Mouse (Mus musculus) heart, adult 2 months (tissue): Measurements from ENCODE around the gene Palld. TPM values are rescaled to one million over a fixed set of nuclear protein-coding genes. Genes with fewer than 3 reads are reported as not detected.

ENCODE experiments used
- DNase-seq, 2 experiments: peaks; one replicate each; pipeline ENCODE4 v3.0.0; 2021
- H3K27ac ChIP-seq: fragments of 200-600 bp; 2 replicates; pipeline ENCODE4 v1.8.1; 2022
- H3K27me3 ChIP-seq: fragments of 200-500 bp; 2 replicates; pipeline ENCODE4 v1.6.1; 2012; ENCODE audit warnings: mild to moderate bottlenecking, low read length, inconsistent platforms, mixed read lengths; ENCODE audit not compliant: control insufficient read depth, insufficient read depth
- H3K36me3 ChIP-seq: fragments of 200-500 bp; 2 replicates; pipeline ENCODE4 v1.6.1; 2012; ENCODE audit warnings: low read length, inconsistent platforms; ENCODE audit not compliant: control insufficient read depth, insufficient read depth
- H3K4me1 ChIP-seq: fragments of 200-500 bp; 2 replicates; pipeline ENCODE4 v1.6.1; 2011; ENCODE audit warnings: low read length; ENCODE audit not compliant: control insufficient read depth, insufficient read depth
- H3K4me3 ChIP-seq: fragments of 200-600 bp; 2 replicates; pipeline ENCODE4 v1.8.1; 2022
- H3K79me2 ChIP-seq: fragments of 200-500 bp; replicated peaks from 2 replicates; pipeline ENCODE4 v1.6.1; 2012; ENCODE audit warnings: mild to moderate bottlenecking, inconsistent platforms, low read length, moderate library complexity, mixed read lengths; ENCODE audit not compliant: control insufficient read depth, insufficient read depth
- H3K9ac ChIP-seq: fragments of 200-500 bp; 2 replicates; pipeline ENCODE4 v1.6.1; 2012; ENCODE audit warnings: low read depth, mild to moderate bottlenecking, control low read depth, inconsistent platforms, low read length, mixed read lengths
- CTCF ChIP-seq: fragments of 200-600 bp; IDR thresholded peaks from 2 replicates; pipeline ENCODE4 v1.8.1; 2022; ENCODE audit warnings: antibody characterized with exemption, mild to moderate bottlenecking, moderate library complexity
- EP300 ChIP-seq: fragments of 200-500 bp; IDR thresholded peaks from 2 replicates; pipeline ENCODE4 v1.6.1; 2011; ENCODE audit warnings: low read depth, low read length, control low read depth; ENCODE audit not compliant: insufficient read depth
- POLR2A ChIP-seq: fragments of 200-500 bp; IDR thresholded peaks from 2 replicates; pipeline ENCODE4 v1.6.1; 2011; ENCODE audit warnings: mild to moderate bottlenecking, low read depth, low read length, control low read depth; ENCODE audit not compliant: insufficient read depth
- WGBS: fragments of 180-500 bp; shearing (Covaris S2); methylation state at CpG from one replicate; pipeline ENCODE4 v1.1.7; 2018; 5-methylcytosine and 5-hydroxymethylcytosine counted together
- intact Hi-C: fragments of 180-260 bp; cut with DNase I; formaldehyde crosslinking; loops from one replicate; pipeline ENCODE4 v1.15.1; 2025
- polyA plus RNA-seq: library from polyadenylated mRNA; depleted of rRNA; stranded (reverse); fragments of >200 nt; gene quantifications from 2 replicates; pipeline ENCODE4 v1.2.3, GENCODE M21; 2012
- total RNA-seq, 2 experiments: library from RNA; stranded (reverse); gene quantifications; 2 replicates each; pipeline ENCODE4 v1.2.3; 2021

The Palld gene
- total and polyA plus RNA-seq, 3 experiments, result 60.3 to 188 (median 169) TPM

- H3K27ac ChIP-seq, result peak overlapping the region; percentile 70
- no peak overlapping the region for H3K4me3 ChIP-seq
- H3K9ac ChIP-seq, result no peak overlapping the region
These were observed 285.4 kb downstream of the Palld start for GRCm38 (mm10) chr8:61617049-61617448.

DNA sequence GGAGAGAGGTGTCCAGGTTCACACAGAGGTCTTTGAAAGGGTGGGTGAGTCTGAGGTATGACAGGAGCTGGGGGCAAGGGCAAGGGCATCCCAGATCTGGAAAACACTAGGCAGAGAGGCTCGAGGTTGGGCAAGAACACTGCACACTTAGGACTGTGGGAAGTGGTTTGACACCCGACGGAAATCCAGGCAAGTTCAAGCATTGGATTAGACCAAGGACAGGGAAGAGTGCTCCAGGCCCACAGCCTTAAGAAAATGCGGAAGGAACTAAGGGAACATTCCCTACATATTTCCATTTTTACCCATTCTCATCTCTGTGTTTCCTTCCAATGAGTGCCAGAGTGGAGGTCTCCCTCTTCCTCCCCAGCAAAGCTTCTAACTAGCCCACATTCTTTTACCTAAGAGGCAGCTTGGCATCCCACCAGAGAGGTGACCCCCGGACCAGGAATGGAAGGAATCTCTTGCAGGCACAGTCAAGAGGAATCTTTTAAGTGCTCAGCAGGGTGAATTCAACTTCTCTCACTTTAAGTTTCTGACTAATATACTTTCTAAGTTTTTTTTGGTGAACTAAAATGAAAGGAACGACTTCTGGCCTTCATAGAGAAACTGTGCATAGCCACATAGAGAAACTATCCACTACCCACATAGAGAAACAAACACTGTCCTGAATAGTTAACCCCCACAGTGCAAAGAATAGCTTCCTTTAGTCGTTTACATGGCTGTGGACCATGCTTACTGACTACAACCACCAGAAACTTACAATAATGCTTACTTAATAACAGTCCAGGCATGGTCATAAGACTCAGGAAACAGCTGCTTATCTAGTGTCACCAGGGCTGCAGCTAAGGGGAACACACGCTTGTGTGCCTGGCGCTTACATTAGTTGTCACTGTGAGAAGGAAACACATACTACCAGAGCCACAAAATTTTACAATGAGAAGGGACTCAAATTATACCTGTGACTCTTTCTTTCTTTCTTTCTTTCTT is 286.5 kb downstream of the Palld start:
- 44% methylated on average over 9 of the region's 9 CpGs for WGBS
- intact Hi-C loops, result loop anchor here (5.0 kb wide), 3 partner anchors 44 to 66 kb away; no protein-coding TSS in a partner anchor
- no peaks in the 10 kb centered on the region for H3K27me3 ChIP-seq

More at GRCm38 (mm10) chr8:61617049-61617448, 285.4 kb downstream of the Palld start:
- peaks cover 10% of the 10 kb centered on the region; the same call in 1 of the 2 replicates for H3K36me3 ChIP-seq
- intact Hi-C loops, result loop anchor here (5.0 kb wide), 3 partner anchors 45 to 65 kb away; no protein-coding TSS in a partner anchor
- no peaks in the 10 kb centered on the region for H3K27me3 ChIP-seq
- H3K4me1 ChIP-seq, result peaks cover 7% of the 10 kb centered on the region
- WGBS, result 79% methylated on average over 3 of the region's 3 CpGs
- no peaks in the 10 kb centered on the region for H3K79me2 ChIP-seq
- TF ChIP-seq EP300 (no peak), CTCF (no peak), POLR2A (no peak)
- no peak for DNase-seq

DNA sequence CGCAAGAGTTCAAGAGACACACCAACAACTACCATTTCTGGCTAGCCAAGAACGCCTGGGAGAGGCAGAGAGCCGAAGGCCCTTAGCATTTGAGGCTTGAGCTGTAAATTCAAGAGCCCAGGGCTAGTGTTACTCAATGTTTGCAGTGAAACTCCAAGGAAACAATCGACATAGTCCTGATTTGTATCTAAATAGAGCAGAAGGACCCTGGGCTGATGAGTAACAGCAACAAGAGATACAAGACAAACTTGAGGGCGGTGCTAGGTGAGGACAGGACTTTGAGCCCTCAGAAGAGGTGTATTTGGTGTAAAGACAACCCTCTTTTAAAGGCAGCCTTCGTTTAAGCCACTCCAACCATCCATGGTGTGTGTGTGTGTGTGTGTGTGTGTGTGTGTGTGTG is 290.7 kb downstream of the Palld start:
- Histone ChIP-seq H3K9ac (no peak overlapping the region), H3K27ac (no peak overlapping the region; the same call in 1 of the 2 replicates), H3K4me1 (peaks cover 4% of the 10 kb centered on the region), H3K36me3 (peaks cover 9% of the 10 kb centered on the region), H3K27me3 (no peaks in the 10 kb centered on the region), H3K4me3 (no peak overlapping the region), H3K79me2 (no peaks in the 10 kb centered on the region)
- WGBS, result 82% methylated on average over 6 of the region's 6 CpGs
- DNase-seq, result no peak
- intact Hi-C loops, result no loop called here
- TF ChIP-seq CTCF (no peak), EP300 (no peak)

More for the DNA sequence above, 286.5 kb downstream of the Palld start:
- peak overlapping the region; percentile 70 for H3K27ac ChIP-seq
- no peak overlapping the region for H3K4me3 ChIP-seq
- no peak for DNase-seq
- TF ChIP-seq EP300 (peak; percentile 84; the same call in 1 of the 2 replicates), CTCF (no peak), POLR2A (no peak)
- no peak overlapping the region for H3K9ac ChIP-seq
- H3K4me1 ChIP-seq, result peaks cover 8% of the 10 kb centered on the region
- H3K36me3 ChIP-seq, result peaks cover 12% of the 10 kb centered on the region
- H3K79me2 ChIP-seq, result no peaks in the 10 kb centered on the region

GRCm38 (mm10) chr8:61611077-61611476 is 291.4 kb downstream of the Palld start:
- peak overlapping the region; percentile 4; the same call in 1 of the 2 replicates for H3K27ac ChIP-seq
- TF ChIP-seq POLR2A, result no peak

GRCm38 (mm10) chr8:61610546-61610945 is 291.9 kb downstream of the Palld start:
- Histone ChIP-seq H3K27me3 (no peaks in the 10 kb centered on the region), H3K36me3 (peaks cover 8% of the 10 kb centered on the region), H3K9ac (no peak overlapping the region), H3K4me1 (peaks cover 3% of the 10 kb centered on the region), H3K27ac (peak overlapping the region; percentile 4), H3K79me2 (no peaks in the 10 kb centered on the region), H3K4me3 (no peak overlapping the region)
- WGBS, result 47% methylated on average over 5 of the region's 5 CpGs
- TF ChIP-seq EP300 (peak; percentile 66; the same call in 1 of the 2 replicates), CTCF (no peak)
- DNase-seq, result peak; percentile 68 to 75
- intact Hi-C loops, result no loop called here

More at GRCm38 (mm10) chr8:61611077-61611476, 291.4 kb downstream of the Palld start:
- Histone ChIP-seq H3K4me3 (no peak overlapping the region), H3K27me3 (no peaks in the 10 kb centered on the region), H3K4me1 (peaks cover 3% of the 10 kb centered on the region), H3K36me3 (peaks cover 8% of the 10 kb centered on the region), H3K79me2 (no peaks in the 10 kb centered on the region), H3K9ac (no peak overlapping the region)
- intact Hi-C loops, result no loop called here
- DNase-seq, result no peak
- WGBS, result 47% methylated on average over 7 of the region's 7 CpGs

- no peak for TF ChIP-seq POLR2A
- WGBS, result 64% methylated on average over 6 of the region's 6 CpGs
- no peaks in the 10 kb centered on the region for H3K27me3 ChIP-seq
- peak overlapping the region; percentile 47 for H3K27ac ChIP-seq
- DNase-seq, result no peak
- no peak overlapping the region for H3K4me3 ChIP-seq
- H3K36me3 ChIP-seq, result peaks cover 6% of the 10 kb centered on the region
- intact Hi-C loops, result no loop called here
- H3K4me1 ChIP-seq, result peaks cover 3% of the 10 kb centered on the region
- H3K79me2 ChIP-seq, result no peaks in the 10 kb centered on the region
- no peak overlapping the region for H3K9ac ChIP-seq
These were observed 295.1 kb downstream of the Palld start for GRCm38 (mm10) chr8:61607463-61607813.
